Mouse (Mus musculus) activated CD4-positive, CD25-positive, alpha-beta regulatory T cell (primary cell): ENCODE measurements around the gene Irgq. TPM values are rescaled to one million over a fixed set of nuclear protein-coding genes. Genes with fewer than 3 reads are reported as not detected.

Source experiments
- polyA plus RNA-seq, 2 experiments: library from polyadenylated mRNA; unstranded; fragments of 100-300 nt; shearing (Covaris generic); gene quantifications; one replicate each; pipeline ENCODE4 v1.2.1; 2017

The Irgq gene
- 1 to 10 TPM; 1.8 to 3.9 TPM for polyA plus RNA-seq

DNA sequence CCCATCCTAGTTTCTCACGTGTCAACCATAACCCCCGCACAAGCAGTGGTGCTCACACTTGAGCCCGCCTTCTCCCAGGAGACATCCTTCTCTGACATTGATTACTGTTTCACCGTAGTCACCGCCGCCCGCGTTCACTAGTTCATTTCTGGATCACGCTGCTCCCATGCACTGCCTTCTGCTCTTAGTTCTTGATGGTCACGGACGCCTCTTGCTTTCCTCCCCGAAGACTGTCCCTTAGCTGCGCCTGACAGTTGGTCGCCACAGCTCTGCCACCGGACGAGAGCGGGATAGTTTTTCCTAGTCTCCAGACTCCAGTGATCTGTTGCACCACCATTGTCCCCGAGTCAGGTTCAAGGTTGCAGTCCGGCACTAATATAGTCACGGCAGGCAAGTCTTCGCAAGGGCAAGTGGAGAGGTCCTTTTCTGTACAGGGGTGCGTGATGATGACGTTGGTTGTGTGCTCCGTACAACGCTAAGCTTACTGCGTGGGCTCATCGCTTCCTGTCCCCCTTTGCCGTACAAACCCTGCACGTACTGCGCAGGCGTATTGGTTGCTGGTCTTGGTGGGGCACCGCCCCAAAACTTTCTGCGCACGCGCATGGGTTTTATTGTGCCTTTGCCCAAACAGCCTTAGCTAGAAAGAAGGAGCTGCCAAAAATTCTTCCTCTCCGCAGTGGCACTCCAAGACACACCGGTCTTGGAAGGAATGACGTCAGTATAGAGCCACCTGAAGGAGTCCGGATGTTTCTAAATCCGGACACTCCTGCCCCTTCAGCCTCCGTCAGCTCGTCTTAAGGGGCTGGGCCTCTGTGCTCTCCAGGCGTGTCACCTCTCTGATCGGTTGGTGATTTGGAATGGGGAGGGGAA, at the start of gene Irgq:
Gene Irgq, plus strand, starts transcription at position 628 of the 870 bp plus-strand sequence.

GRCm38 (mm10) chr7:24481474-24482207, 48.8 kb upstream of the Irgq start, which contains the start of gene Cadm4:
TSS of gene Cadm4 (plus strand) at chr7:24482023.

DNA sequence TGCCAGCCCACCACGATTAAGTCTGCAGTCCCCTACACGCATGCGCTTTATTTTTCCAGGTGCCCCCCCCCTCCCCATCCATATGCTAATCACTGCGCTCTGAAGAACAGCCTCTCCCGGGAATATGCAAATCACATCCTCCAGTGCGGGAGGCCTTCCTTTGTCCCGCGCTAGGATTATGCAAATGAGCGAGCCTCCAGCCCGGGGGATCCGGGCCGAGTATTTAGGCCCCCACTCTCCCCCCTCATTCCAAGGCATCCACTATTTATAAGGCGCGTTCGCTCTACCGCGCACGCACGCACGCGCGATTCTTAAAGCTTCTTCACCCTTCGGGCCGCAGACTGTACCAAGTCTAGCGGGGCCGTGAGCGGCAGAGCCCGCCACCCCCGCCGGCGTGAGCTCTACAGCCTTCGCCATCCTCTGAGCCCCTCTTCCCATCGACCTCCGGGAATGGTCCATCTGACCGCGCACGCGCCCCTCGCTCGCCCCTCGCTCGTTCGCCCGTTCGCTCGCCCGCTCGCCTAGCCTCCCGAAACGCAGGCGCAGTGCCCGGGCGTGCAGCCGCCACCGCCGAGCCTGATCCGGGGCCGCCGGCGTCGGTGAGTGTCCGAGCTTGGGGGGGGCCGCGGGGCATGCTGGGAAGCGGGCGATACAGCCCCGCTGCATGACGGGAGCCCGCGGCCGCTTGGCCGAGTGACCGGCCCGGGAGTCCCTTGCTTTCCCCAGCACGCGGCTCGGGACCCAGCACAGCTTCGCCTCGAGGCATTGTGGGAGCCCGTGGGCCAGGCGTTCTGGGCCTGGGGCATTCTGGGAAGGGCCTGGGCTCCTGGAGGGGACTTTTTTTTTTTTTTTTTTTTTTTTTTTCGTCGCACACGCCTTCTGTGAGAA, 23.4 kb upstream of the Irgq start, which contains the start of gene Zfp428:
Gene Zfp428, plus strand, starts transcription at position 169 of the 888 bp plus-strand sequence.

GRCm38 (mm10) chr7:24512355-24512754, 18.1 kb upstream of the Irgq start, which contains the start of gene AC161166.1:
TSS of gene AC161166.1 (minus strand) at chr7:24512455.

GRCm38 (mm10) chr7:24546068-24546614, 15.7 kb downstream of the Irgq start, which contains the start of the genes Pinlyp and Xrcc1:
TSS of gene Pinlyp (minus strand) at chr7:24546118.
TSS of gene Xrcc1 (plus strand) at chr7:24546289.

DNA sequence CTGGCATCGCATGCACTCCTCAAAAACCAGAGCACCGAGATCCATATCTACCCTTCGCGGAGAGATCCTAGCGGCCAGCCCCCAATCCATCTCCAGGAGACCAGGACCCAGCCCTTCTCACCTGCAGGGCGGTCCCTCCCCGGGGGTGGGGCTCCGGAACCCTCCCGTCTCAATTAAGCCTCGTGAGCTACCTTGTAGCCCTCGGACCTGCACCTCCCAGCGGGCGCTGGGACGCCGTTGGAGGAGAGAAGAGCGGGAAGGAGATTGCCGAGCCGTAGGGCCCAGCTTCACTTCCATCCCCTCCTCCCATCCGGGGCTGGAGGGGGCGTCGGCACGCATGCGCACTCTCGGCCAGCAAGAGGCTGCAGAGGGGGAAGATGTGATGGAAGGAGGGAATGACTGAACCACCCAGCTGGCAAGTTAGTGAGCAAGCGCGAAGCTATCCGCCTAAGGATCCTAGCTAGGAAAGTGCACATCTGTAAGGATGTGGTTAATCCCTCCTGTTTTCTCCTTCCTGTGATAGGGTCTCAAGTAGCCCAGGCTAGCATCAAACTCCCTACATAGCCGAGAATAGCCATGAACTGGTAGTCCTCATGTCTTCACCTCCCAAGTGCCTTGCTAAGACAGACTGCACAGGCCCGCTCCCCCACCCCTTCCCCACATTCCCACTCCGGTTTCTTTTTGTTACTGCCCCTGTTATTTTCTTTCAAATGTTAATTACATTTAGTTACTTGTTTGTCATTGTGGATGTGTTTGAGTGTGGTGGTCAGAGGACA, 57.0 kb downstream of the Irgq start, which contains the start of the genes Ethe1 and Zfp575:
Gene Ethe1, plus strand, starts transcription at position 214 of the 776 bp plus-strand sequence.
Gene Zfp575, minus strand, starts transcription at position 312 of the 776 bp plus-strand sequence.

Other genes with a start within 250 kb of the Irgq start
- 10 to 100 TPM; 12.4 to 17.5 TPM for gene Zfp61, start 229.5 kb upstream of the Irgq start, polyA plus RNA-seq
- 10 to 100 TPM in 1 of 2 experiments, 1 to 10 TPM in 1; 6.6 to 10.0 TPM for gene Zfp94, start 214.0 kb upstream of the Irgq start, polyA plus RNA-seq
- not detected for gene Tescl, start 196.8 kb upstream of the Irgq start, polyA plus RNA-seq
- gene Lypd5, start 181.5 kb upstream of the Irgq start, polyA plus RNA-seq: not detected
- gene Kcnn4, start 160.4 kb upstream of the Irgq start, polyA plus RNA-seq: 100 to 1,000 TPM; 272 to 290 TPM
- gene Smg9, start 131.1 kb upstream of the Irgq start, polyA plus RNA-seq: 10 to 100 TPM; 48.9 to 57.5 TPM
- gene Irgc1, start 78.4 kb upstream of the Irgq start, polyA plus RNA-seq: under 1 TPM in 1 of 2 experiments, not detected in 1; 0.10 TPM
- gene Plaur, start 68.2 kb upstream of the Irgq start, polyA plus RNA-seq: 1 to 10 TPM in 1 of 2 experiments, under 1 TPM in 1; 0.31 to 3.7 TPM
- gene Cadm4, start 48.7 kb upstream of the Irgq start, polyA plus RNA-seq: under 1 TPM in 1 of 2 experiments, not detected in 1; 0.25 TPM
- gene Zfp428, start 23.7 kb upstream of the Irgq start, polyA plus RNA-seq: 1 to 10 TPM; 1.3 to 2.3 TPM
- gene AC161166.1, start 18.2 kb upstream of the Irgq start, polyA plus RNA-seq: under 1 TPM in 1 of 2 experiments, not detected in 1; 0.17 TPM
- gene Pinlyp, start 15.4 kb downstream of the Irgq start, polyA plus RNA-seq: not detected
- 10 to 100 TPM; 46.1 to 52.3 TPM for gene Xrcc1, start 15.6 kb downstream of the Irgq start, polyA plus RNA-seq
- gene Ethe1, start 56.9 kb downstream of the Irgq start, polyA plus RNA-seq: 10 to 100 TPM; 19.5 to 23.5 TPM
- under 1 TPM; 0.28 to 0.32 TPM for gene Zfp575, start 57.0 kb downstream of the Irgq start, polyA plus RNA-seq
- gene Phldb3, start 80.1 kb downstream of the Irgq start, polyA plus RNA-seq: under 1 TPM; 0.50 to 0.64 TPM
- gene Lypd3, start 105.9 kb downstream of the Irgq start, polyA plus RNA-seq: not detected
- not detected for gene Tex101, start 146.0 kb downstream of the Irgq start, polyA plus RNA-seq
- gene BC049730, start 178.6 kb downstream of the Irgq start, polyA plus RNA-seq: not detected
- gene Gm4763, start 196.2 kb downstream of the Irgq start, polyA plus RNA-seq: not detected
- gene Cd177, start 229.6 kb downstream of the Irgq start, polyA plus RNA-seq: under 1 TPM in 1 of 2 experiments, not detected in 1; 0.15 TPM
- not detected for gene Ceacam10, start 246.5 kb downstream of the Irgq start, polyA plus RNA-seq